Mouse (Mus musculus) heart, adult 2 months (tissue): ENCODE data around the gene Fnbp1.

ENCODE experiments used
- CTCF ChIP-seq: fragments of 200-600 bp; IDR thresholded peaks from 2 replicates; pipeline ENCODE4 v1.8.1; 2022; ENCODE audit warnings: antibody characterized with exemption, mild to moderate bottlenecking, moderate library complexity
- EP300 ChIP-seq: fragments of 200-500 bp; IDR thresholded peaks from 2 replicates; pipeline ENCODE4 v1.6.1; 2011; ENCODE audit warnings: low read depth, low read length, control low read depth; ENCODE audit not compliant: insufficient read depth
- POLR2A ChIP-seq: fragments of 200-500 bp; IDR thresholded peaks from 2 replicates; pipeline ENCODE4 v1.6.1; 2011; ENCODE audit warnings: mild to moderate bottlenecking, low read depth, low read length, control low read depth; ENCODE audit not compliant: insufficient read depth

DNA sequence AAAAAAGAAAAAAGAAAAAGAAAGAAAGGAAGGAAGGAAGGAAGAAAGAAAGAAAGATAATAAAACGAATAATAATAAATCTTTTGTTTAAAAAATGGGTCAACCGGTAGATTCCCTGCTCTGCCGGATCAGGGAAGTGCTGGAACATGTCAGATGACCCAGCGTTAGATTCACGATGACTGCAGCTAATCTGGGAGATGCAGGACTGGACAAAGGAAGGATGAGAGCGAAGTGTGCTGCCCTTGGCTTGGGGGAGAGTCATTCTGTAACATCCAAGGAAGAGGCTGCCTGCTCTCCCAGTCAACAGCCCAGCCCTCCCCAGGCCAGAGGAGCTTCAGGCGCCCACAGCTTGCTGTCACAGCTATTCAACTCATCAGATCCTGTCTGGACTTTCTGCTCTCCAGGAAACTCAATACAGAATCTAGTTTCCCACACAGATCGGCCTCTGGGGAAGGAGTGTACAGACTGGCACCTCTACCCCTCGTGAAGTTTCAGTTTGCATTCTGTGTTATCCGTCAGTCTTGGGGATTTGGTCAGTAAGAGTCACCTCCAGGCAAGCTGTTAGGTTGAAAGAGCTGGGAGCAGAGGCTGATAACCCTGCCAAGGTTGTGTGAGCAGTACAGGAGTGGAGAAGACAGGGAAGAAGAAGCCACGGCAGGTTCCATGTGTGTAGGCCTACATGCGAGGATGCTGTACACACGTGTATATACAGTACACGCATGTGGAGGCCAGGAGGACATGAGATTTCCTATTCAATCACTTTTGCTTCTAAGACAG is 11.9 kb downstream of the Fnbp1 start:
- TF ChIP-seq POLR2A (no peak), CTCF (no peak), EP300 (no peak)
